In genomic region chr8:128525912-128526311, GRCm38 (mm10) we compare ENCODE assay signal across 23 mouse cellular contexts.
DNase-seq lines count a peak whose midpoint lies in the region; ATAC-seq lines count a peak whose summit lies in the region.
"Had no signal": no experiment of that assay in that cellular context is flagged by ENCODE, and none has a peak within 500 bp of the region (broad histone marks: within the 10 kb centered on the region; RNA-seq: fewer than 3 reads in every experiment).

No protein-coding gene starts in this region.

- no peaks in the 10 kb centered on the region for H3K9me3 ChIP-seq in midbrain, embryonic 10.5 days (replicated peaks)
- H3K9me3 ChIP-seq in kidney, embryonic 15.5 days (replicated peaks) = no peaks in the 10 kb centered on the region
- H3K9me3 ChIP-seq: G1E had no signal

- intact Hi-C loops in left cerebral cortex, postnatal 36 days (cut with DNase I) = no loop called here

- H3K36me3 ChIP-seq in midbrain, embryonic 10.5 days = no peaks in the 10 kb centered on the region
- H3K36me3 ChIP-seq in kidney, embryonic 15.5 days = no peaks in the 10 kb centered on the region
- H3K36me3 ChIP-seq: G1E had no signal

- DNase-seq in CD4-positive helper T cell, adult 2 months (ENCODE audit: low read depth, low spot score) = peak; percentile 50
- DNase-seq in induced T-regulatory cell, adult 2 months (ENCODE audit: low read depth) = peak; percentile 78
- no peak for DNase-seq in left cerebral cortex, postnatal 36 days (ENCODE audit: low spot score in 2 of 2)
- DNase-seq in frontal cortex, postnatal 25 days (ENCODE audit: low spot score in 2 of 2) = no peak
- DNase-seq in midbrain, embryonic 10.5 days (ENCODE audit: low spot score) = no peak
- DNase-seq: adrenal gland, adult 2 months; adrenal gland, adult 8-10 months; adrenal gland, postnatal 10 days; adrenal gland, postnatal 14 days; adrenal gland, postnatal 25 days; adrenal gland, postnatal 36 days; B cell, adult 2 months; cerebellum, adult 11 months; cerebellum, adult 11-12 months; cerebellum, adult 18-20 months; cerebellum, adult 2 months; cerebellum, adult 8-10 months had no signal

- H3K9ac ChIP-seq in kidney, embryonic 15.5 days = no peak overlapping the region

- WGBS in midbrain, embryonic 10.5 days = 63% methylated on average over 1 of the region's 1 CpGs
- 77% methylated on average over 1 of the region's 1 CpGs for WGBS in kidney, embryonic 15.5 days

- no peak overlapping the region for H3K27ac ChIP-seq in midbrain, embryonic 10.5 days (replicated peaks)
- H3K27ac ChIP-seq in kidney, embryonic 15.5 days = no peak overlapping the region

- peak; percentile 44 for ATAC-seq in CD4-positive, CD25-positive, alpha-beta regulatory T cell, adult 4 months
- peak; percentile 30 for ATAC-seq in activated CD4-positive, CD25-positive, alpha-beta regulatory T cell, adult 4 months
- ATAC-seq in kidney, embryonic 15.5 days (replicated peaks; ENCODE audit: low FRiP score) = no peak
- ATAC-seq: Patski had no signal

- peaks cover 37% of the 10 kb centered on the region for H3K4me1 ChIP-seq in midbrain, embryonic 10.5 days
- 0 out of 2 replicates have a peak, but pooled peaks cover 2% of the 10 kb centered on the region for H3K4me1 ChIP-seq in kidney, embryonic 15.5 days

- H3K27me3 ChIP-seq in midbrain, embryonic 10.5 days (ENCODE audit: low read depth, poor library complexity, severe bottlenecking) = peaks cover 36% of the 10 kb centered on the region; the same call in 1 of the 2 replicates
- no peaks in the 10 kb centered on the region for H3K27me3 ChIP-seq in kidney, embryonic 15.5 days
- H3K27me3 ChIP-seq: CH12.LX had no signal

- H3K4me2 ChIP-seq in kidney, embryonic 15.5 days = no peak overlapping the region

- no peak overlapping the region for H3K4me3 ChIP-seq in midbrain, embryonic 10.5 days
- no peak overlapping the region for H3K4me3 ChIP-seq in kidney, embryonic 15.5 days (replicated peaks)

Comparison
In these comparisons a context has a peak if more than half of its experiments do, and no peak if none do; other contexts are left out.
1. DNase-seq: peak in CD4-positive helper T cell, adult 2 months (single experiment) and induced T-regulatory cell, adult 2 months (single experiment); none in left cerebral cortex, postnatal 36 days (0 of 2), frontal cortex, postnatal 25 days (0 of 2) and midbrain, embryonic 10.5 days (single experiment).